Mouse (Mus musculus) layer of hippocampus, adult 2 months (tissue): Measurements from ENCODE around the gene Phlda2. TPM values are rescaled to one million over a fixed set of nuclear protein-coding genes. Genes with fewer than 3 reads are reported as not detected.

Experiments used
- DNase-seq, 2 experiments: peaks; one replicate each; pipeline ENCODE4 v3.0.0; 2022; ENCODE audit warnings: low spot score in 2 of 2
- H3K27ac ChIP-seq: fragments of 200-600 bp; 2 replicates; pipeline ENCODE4 v1.8.1; 2022
- H3K4me3 ChIP-seq: fragments of 200-600 bp; 2 replicates; pipeline ENCODE4 v1.8.1; 2022; ENCODE audit warnings: mild to moderate bottlenecking
- CTCF ChIP-seq: fragments of 200-600 bp; conservative IDR thresholded peaks from 2 replicates; pipeline ENCODE4 v1.8.1; 2022; ENCODE audit warnings: antibody characterized with exemption, mild to moderate bottlenecking, moderate library complexity
- total RNA-seq, 2 experiments: library from RNA; stranded (reverse); gene quantifications; 2 replicates each; pipeline ENCODE4 v1.2.3; 2021

The Phlda2 gene
- total RNA-seq, 2 experiments from 2014 or later, result not detected

GRCm38 (mm10) chr7:143513763-143514415, 10.9 kb upstream of the Phlda2 start:
- Histone ChIP-seq H3K27ac (peak overlapping the region; percentile 16; the same call in 1 of the 2 replicates), H3K4me3 (no peak overlapping the region)
- no peak for DNase-seq
- no peak for TF ChIP-seq CTCF

GRCm38 (mm10) chr7:143511335-143511712, 8.4 kb upstream of the Phlda2 start:
- TF ChIP-seq CTCF, result no peak
- H3K4me3 ChIP-seq, result no peak overlapping the region
- DNase-seq, result no peak
- H3K27ac ChIP-seq, result no peak overlapping the region

- no peak overlapping the region for H3K27ac ChIP-seq
- no peak for TF ChIP-seq CTCF
- DNase-seq, result no peak
- no peak overlapping the region for H3K4me3 ChIP-seq
Measured at GRCm38 (mm10) chr7:143510593-143511334, 7.8 kb upstream of the Phlda2 start.

- no peak overlapping the region for H3K4me3 ChIP-seq
- DNase-seq, result no peak
- TF ChIP-seq CTCF, result no peak
- no peak overlapping the region for H3K27ac ChIP-seq
Measured at GRCm38 (mm10) chr7:143509566-143509965, 6.6 kb upstream of the Phlda2 start.

- no peak overlapping the region for H3K4me3 ChIP-seq
Measured at GRCm38 (mm10) chr7:143506675-143507074, 3.7 kb upstream of the Phlda2 start.

GRCm38 (mm10) chr7:143506271-143506670, 3.3 kb upstream of the Phlda2 start:
- no peak overlapping the region for H3K27ac ChIP-seq
- DNase-seq, result no peak
- no peak for TF ChIP-seq CTCF

More at GRCm38 (mm10) chr7:143506675-143507074, 3.7 kb upstream of the Phlda2 start:
- peak; percentile 89 for TF ChIP-seq CTCF
- H3K27ac ChIP-seq, result no peak overlapping the region
- DNase-seq, result peak in 1 of 2 experiments; percentile 65

GRCm38 (mm10) chr7:143505823-143506222, 2.9 kb upstream of the Phlda2 start:
- Histone ChIP-seq H3K4me3 (no peak overlapping the region), H3K27ac (no peak overlapping the region)
- peak; percentile 39 to 74 for DNase-seq
- peak; percentile 80 for TF ChIP-seq CTCF

More at GRCm38 (mm10) chr7:143506271-143506670, 3.3 kb upstream of the Phlda2 start:
- no peak overlapping the region for H3K4me3 ChIP-seq

- no peak overlapping the region for H3K27ac ChIP-seq
- no peak for TF ChIP-seq CTCF
- no peak for DNase-seq
- H3K4me3 ChIP-seq, result no peak overlapping the region
Measured at GRCm38 (mm10) chr7:143505411-143505810, 2.5 kb upstream of the Phlda2 start.

GRCm38 (mm10) chr7:143503926-143504325, 976 bp upstream of the Phlda2 start:
- TF ChIP-seq CTCF, result no peak
- no peak overlapping the region for H3K4me3 ChIP-seq
- DNase-seq, result no peak
- H3K27ac ChIP-seq, result no peak overlapping the region

GRCm38 (mm10) chr7:143501643-143502417, 1.1 kb downstream of the Phlda2 start:
- Histone ChIP-seq H3K27ac (no peak overlapping the region), H3K4me3 (peak overlapping the region; percentile 48)
- TF ChIP-seq CTCF, result no peak
- no peak for DNase-seq

- no peak for DNase-seq
- TF ChIP-seq CTCF, result no peak
- no peak overlapping the region for H3K27ac ChIP-seq
Measured at GRCm38 (mm10) chr7:143500912-143501311, 2.0 kb downstream of the Phlda2 start.

GRCm38 (mm10) chr7:143498584-143498983, 4.4 kb downstream of the Phlda2 start:
- Histone ChIP-seq H3K27ac (no peak overlapping the region), H3K4me3 (no peak overlapping the region)
- DNase-seq, result no peak
- no peak for TF ChIP-seq CTCF

More at GRCm38 (mm10) chr7:143500912-143501311, 2.0 kb downstream of the Phlda2 start:
- H3K4me3 ChIP-seq, result no peak overlapping the region
